Mouse (Mus musculus) retina, postnatal 7 days (tissue): ENCODE measurements around the gene Gli2.

ENCODE experiments used
- DNase-seq: peaks from one replicate; pipeline ENCODE4 v3.0.0-alpha.2; 2012; ENCODE audit warnings: low read depth, low spot score

Gene Gli2

DNA sequence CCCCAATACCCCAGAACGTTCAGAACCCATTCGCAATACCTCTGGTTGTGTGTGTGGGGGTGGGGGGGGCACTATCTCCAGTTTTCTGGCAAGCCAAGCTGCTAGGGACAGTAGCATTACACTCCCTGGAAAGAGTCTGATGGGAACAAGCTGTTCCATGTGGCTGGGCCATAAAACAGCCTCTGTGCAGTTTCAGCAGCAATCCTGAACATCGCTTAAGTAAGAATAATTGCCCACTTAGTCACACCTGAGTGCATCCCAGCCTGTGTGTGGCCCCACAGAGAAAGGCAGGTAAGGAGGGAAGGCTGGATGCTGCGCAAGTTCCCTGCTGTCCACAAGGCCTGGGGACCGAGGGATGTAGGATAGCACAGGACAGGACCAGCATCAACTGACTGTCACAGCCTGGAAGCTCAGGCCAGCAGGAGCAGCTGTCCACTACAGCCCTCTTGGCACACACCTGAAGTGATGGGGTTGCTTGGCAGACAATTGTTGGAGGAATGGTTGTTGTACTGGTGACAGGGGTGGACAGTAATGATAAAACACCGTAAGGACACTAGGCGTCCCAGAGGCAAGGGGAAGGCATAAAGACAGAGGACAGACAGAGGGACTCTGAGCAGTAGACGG is 58.8 kb downstream of the Gli2 start:
- no peak for DNase-seq

DNA sequence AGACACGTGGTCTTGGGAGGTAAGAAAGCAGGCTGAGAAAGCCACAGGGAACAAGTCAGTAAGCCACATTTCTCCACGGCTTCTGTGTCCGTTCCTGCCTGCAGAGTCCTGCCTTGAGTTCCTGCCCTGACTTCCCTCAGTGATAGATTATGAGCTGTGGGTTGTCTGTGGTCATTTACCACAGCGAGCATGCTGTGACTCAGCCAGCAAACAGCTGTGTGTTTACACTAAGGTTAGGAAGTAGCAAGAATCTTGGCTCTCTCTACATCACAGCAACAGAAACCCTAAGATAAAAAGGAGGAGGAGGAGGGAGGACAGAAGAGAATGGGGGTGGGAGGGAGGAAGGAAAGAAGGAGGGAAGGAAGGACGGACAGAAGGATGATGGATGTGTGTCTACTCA is 59.6 kb downstream of the Gli2 start:
- DNase-seq: no peak

DNA sequence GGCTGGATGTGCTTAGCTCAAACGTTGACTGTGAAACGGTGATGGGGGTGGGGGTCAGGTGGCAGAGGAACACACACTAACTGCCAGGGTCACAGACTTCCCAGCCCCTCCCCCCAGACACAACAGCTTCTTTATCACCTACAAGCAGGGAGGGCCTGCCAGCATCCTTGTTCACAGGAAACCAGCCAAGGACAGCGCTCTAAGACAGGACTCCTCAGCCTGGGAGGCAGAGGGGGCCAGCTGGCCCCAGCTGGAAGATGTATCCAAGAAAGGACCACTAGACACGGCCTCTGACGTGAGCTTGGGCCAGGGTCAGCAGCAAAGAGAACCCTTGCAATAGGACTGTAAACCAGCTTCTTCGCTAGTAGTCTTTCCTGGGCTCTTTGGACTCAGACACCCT is 65.1 kb downstream of the Gli2 start:
- DNase-seq: no peak

- DNase-seq: no peak
Observed at GRCm38 (mm10) chr1:118987538-118987937, 65.9 kb downstream of the Gli2 start.

GRCm38 (mm10) chr1:118983389-118983788 is 70.0 kb downstream of the Gli2 start:
- DNase-seq: no peak

- no peak for DNase-seq
Observed at GRCm38 (mm10) chr1:118982805-118983211, 70.6 kb downstream of the Gli2 start.

DNA sequence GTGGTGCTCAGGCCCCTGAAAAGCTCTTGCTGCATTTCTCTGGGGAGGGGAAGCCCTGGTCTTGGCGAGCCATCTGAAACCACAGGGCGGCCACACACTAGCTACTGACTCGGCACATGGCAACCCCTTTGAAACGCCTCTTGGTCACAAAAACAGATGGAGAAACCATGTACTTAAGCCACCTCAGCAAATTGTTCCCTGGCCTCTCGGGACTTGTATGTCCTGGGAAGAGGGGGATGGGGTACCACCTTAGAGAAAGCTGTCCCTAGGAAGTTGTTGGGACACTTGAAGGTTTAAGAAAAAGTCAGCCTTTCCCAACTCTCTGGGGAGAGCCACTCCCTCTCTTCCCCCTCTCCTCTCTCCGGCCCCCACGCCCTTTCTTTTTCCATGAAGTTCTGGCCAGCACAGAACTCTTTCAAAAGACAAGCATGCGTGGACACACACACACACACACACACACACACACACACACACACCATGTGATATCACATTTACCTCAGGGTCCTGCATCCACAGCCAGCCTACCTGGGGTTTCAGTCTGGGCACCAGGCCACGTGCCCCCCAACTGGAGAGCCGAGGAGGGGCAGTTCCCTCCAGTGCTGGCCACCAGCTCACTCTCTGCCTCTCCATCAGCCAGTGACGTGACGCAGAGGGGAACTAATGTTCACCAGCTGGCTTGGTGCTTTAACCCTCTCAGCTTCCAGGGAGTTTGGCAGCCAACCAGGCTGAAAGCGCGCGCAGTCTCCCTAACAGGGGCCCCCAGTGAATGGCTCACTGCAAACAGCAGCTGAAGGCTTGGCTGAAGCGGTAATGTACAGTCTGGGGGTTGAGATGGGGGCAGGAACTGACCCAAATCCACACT is 71.2 kb downstream of the Gli2 start:
- DNase-seq: peak; percentile 65

GRCm38 (mm10) chr1:118980636-118981035 is 72.8 kb downstream of the Gli2 start:
- no peak for DNase-seq

- DNase-seq: no peak
Observed at GRCm38 (mm10) chr1:118976596-118976995, 76.8 kb downstream of the Gli2 start.

- DNase-seq: no peak
Observed at GRCm38 (mm10) chr1:118975376-118975775, 78.0 kb downstream of the Gli2 start.

DNA sequence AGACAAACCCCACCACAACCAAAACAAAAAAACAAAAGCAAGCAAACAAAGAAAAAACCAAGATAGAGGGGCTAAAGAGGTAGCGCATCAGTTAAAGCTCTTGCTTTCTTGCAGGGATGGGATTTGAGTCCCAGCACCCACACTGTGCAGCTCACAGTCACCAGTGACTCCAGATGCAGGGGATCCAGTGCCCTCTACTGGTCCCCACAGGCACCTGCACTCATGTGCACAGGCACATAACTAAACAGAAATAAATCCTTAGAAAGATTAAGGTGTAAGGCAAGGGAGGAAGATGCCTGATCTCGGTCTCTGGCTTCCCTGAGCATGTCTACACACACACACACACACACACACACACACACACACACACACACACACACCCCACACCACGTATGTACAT is 83.4 kb downstream of the Gli2 start:
- no peak for DNase-seq

DNA sequence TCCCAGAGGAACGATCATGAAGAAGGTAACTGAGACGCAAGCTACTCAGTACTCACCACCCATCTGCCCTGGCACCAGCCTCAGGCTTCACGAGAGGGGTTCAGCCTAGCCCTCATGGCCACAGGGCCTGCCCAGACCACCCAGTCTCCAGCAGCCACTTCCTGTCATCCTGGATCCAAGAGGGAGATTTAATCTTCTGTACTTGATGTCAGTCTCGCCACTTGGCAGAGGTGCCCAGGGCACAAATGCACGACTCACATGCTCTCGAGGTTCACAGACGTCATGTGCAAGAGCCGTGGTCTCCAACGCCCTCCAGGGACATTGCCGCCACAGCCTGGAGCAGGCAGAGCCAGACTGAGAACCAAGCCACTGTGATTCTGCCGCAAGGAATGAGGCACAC is 84.0 kb downstream of the Gli2 start:
- no peak for DNase-seq

GRCm38 (mm10) chr1:118968661-118969179 is 84.7 kb downstream of the Gli2 start:
- DNase-seq: no peak

DNA sequence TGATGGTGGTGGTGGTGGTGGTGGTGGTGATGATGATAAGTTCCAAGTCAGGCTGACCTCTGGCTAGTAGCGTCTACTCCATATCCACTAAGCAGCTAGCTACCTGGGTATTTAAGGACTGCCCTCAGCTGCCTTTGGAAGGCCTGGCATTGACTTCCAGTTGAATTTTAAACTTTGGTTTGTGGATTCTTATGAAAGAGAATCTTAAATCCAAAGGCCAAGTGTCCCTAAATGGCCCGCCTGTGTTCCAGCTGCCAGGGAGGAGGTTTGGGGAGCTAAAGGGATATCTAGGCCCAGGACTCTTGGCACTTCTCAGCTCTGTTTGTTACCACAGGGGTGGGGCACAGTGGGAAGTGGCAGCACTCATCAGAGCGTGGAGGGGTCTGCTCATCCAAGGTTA is 85.4 kb downstream of the Gli2 start:
- no peak for DNase-seq

DNA sequence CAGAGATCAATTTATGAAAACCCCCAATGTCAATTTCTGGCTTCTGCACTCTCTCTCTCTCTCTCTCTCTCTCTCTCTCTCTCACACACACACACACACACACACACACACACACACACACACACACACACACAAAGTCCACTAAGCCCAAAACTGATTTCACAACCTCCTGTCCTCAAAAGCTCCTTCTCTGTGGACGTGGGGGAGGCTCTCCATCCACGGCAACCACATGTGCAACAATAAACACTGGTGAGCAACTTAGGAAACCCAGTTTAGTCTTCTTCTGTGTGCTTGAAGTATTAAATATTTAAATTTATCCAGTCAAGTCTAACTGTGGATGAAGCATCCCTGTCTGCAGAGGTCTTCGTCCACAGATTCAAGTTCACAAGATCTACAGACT is 86.1 kb downstream of the Gli2 start:
- DNase-seq: no peak

GRCm38 (mm10) chr1:118958644-118959043 is 94.8 kb downstream of the Gli2 start:
- no peak for DNase-seq

DNA sequence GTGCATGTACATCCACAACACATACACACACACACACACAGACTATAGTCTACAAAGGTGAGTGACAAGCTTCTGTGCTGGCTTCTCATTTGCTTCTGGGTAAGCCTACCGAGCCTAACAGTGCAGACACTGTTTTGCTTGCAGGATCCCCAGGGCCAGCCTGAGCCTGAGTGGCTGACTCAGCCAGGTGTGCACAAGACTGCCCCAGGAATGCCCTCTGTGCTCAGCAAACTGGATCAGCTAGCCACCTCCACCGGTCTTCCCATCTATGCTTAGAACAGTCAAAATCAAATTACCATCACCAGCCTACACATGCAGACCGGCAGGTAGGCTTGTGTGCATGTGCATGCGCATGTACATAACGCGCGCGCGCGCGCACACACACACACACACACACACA is 97.6 kb downstream of the Gli2 start:
- no peak for DNase-seq

DNA sequence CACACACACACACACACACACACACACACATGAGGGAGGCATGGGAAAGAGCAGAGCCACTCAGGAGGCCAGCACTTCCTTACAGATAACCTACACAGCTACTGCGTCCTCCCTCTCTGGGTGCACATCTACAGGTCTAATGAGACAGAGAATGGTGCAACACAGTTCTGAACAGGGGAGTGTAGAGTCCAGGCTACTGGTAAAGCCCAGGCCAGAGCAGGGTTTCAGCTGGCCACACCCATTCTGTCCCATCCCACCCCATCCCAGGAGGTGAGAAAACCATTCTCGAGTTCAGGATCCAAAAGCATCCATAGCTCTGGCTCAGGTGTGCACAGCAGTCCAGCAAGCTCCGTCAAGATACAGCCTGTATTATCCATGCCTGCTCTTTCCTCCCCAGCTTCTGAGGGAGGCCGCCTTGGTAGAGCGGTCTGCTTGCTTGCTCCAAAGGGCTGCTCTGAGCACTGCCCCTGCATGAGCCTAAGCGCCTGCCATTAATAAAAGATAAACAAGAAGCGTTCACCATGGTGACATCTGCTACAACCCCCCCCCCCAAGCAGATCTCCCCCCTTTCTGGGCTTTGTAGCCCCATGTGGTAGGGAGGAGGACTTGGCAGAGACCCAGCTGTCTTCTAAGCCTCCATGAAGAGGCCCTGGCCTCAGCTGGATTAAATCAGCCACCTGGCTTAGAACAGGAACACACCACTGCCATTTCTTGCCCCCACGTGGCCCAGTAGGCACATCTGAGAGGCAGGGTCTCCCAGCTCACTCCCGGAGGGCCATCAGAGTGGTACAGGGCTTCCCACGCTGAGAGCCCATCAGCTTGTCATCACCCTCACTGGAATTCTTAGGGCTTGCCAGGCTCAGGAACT is 98.8 kb downstream of the Gli2 start:
- DNase-seq: peak; percentile 75

DNA sequence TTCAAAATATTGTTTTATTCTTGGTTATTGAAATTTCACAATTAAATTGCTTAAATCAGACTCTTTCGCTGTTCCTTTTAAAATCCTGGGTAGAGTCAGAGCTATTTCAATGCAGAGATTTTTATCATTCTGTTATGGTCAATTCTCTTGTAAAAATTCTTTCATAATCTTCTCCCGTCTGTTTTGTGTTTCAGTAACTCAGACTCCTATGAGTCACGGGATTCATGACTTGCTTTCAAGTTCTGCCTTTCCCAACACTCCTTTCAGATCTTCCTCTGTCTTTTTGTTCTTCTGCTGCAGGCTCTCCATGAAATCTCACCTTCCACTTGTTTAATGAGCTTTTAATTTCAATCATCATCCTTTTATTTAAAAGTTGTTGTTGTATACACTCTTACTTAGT is 100.4 kb downstream of the Gli2 start:
- no peak for DNase-seq

DNA sequence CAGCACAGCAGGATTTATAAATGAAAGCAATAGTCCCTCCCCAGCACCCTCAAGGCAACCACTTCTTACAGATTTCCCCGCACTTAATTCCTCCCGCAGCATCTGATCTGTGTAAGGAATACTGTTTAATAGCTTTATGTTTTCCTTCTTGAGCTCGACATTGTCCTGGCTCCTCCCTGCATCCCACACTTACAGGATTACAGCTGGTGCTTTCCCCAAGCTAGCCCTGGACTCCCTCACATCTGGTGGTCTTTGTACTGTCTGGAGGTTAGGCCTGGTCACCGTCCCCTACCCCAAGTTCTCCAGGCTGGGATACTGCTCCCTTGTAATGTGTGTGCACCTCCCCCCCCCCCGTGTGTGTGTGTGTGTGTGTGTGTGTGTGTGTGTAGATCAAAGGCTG is 101.1 kb downstream of the Gli2 start:
- DNase-seq: no peak

DNA sequence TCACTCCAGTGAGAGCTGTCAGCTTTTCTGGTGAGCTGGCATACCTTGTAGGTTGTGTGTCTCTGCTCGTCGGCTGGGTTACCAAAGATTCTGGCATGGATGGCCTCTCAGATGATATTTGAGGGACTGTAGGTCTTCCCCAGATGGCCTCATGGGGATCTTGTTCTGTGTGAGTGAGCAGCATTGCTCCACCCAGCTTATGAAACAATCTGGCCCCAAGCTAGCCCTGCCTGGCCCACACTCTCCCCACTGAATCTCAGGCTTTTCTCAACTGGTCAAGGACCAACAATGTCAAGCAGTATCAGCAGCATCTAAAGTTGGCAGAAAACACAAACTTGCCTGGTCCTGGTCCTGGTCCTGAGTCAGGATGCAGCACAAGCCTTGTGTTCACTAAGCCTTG is 105.0 kb downstream of the Gli2 start:
- no peak for DNase-seq

GRCm38 (mm10) chr1:118947221-118947620 is 106.2 kb downstream of the Gli2 start:
- DNase-seq: no peak
